Mouse (Mus musculus): Measurements from ENCODE around the gene Spdef.

DNA sequence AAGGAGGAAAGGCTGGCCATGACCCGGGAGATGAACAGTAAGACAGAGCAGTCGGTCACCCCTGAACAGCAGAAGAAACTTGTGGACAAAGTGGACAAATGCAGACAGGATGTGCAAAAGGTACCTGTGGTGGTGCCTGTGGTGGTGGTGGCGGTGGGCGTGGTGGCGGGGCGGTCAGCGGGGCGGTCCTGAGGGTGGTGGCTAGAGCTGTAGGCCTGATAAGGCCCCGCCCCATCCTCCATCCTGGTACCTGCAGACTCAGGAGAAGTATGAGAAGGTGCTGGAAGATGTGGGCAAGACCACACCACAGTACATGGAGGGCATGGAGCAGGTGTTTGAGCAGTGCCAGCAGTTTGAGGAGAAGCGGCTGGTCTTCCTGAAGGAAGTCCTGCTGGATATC lies 23.1 kb downstream of the Spdef start:
- TF ChIP-seq CTCF (IDR thresholded peaks at IDR 0.05; ENCODE audit: low read depth) (no peak), EP300 (IDR thresholded peaks at IDR 0.05; ENCODE audit: low read depth) (no peak)

All from liver, embryonic 14.5 days (tissue).